Mouse (Mus musculus): ENCODE measurements around the gene Kdm4c.

DNA sequence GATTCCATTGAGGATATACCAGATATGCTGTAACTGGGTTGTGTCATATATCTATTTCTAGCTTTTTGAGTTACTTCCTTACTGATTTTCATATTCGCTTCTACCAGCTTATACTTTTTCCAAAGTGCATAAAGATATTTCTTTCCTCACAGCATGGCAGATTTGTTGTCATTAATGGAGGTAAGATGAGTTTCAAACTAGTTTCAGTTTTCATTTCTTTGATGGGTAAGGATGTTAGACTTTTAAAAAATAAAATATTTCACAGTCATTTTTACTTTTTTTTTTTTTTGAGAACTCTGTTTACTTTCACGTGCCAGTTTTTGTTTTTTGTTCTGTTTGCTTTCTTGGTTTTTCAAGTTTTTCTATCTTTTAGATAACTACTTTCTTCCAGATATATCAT, 70.6 kb downstream of the Kdm4c start:
- no peak for TF ChIP-seq POLR2A (IDR thresholded peaks at IDR 0.05; ENCODE audit: borderline replicate concordance, extremely low read depth, insufficient read depth, insufficient read length, poor library complexity, severe bottlenecking)
- no peak for TF ChIP-seq CTCF (IDR thresholded peaks at IDR 0.05; ENCODE audit: borderline replicate concordance, extremely low read depth, insufficient read depth, insufficient read length)
